10 mouse cellular contexts compared by ENCODE assay signal in genomic region chr4:144895211-144895590, GRCm38 (mm10). TPM values are rescaled to one million over a fixed set of nuclear protein-coding genes. Genes with fewer than 3 reads are reported as not detected.
DNase-seq lines count a peak whose midpoint lies in the region; ATAC-seq and TF ChIP-seq lines count a peak whose summit lies in the region.
"Had no signal": no experiment of that assay in that cellular context is flagged by ENCODE, and none has a peak within 500 bp of the region (broad histone marks: within the 10 kb centered on the region; RNA-seq: fewer than 3 reads in every experiment).

No protein-coding gene starts in this region.

- H3K4me3 ChIP-seq in kidney, adult 2 months (ENCODE audit: insufficient read depth, low read depth, low read length) = peak overlapping the region; percentile 83
- no peak overlapping the region for H3K4me3 ChIP-seq in forebrain, embryonic 12.5 days (replicated peaks)
- H3K4me3 ChIP-seq in midbrain, postnatal 0 days (ENCODE audit: low read depth, low read length) = peak overlapping the region; percentile 48; the same call in 1 of the 2 replicates

- H3K9ac ChIP-seq in forebrain, embryonic 12.5 days = no peak overlapping the region
- H3K9ac ChIP-seq in midbrain, postnatal 0 days (replicated peaks; ENCODE audit: low read length, poor library complexity, severe bottlenecking) = no peak overlapping the region

- 0 out of 2 replicates have a peak overlapping the region, but pooled peaks have one; percentile 81 for H3K4me2 ChIP-seq in forebrain, embryonic 12.5 days
- H3K4me2 ChIP-seq in midbrain, postnatal 0 days (ENCODE audit: low read depth, low read length, poor library complexity, severe bottlenecking) = peak overlapping the region; percentile 93

- no peak for ATAC-seq in forebrain, embryonic 12.5 days (ENCODE audit: low FRiP score)
- ATAC-seq in midbrain, postnatal 0 days (ENCODE audit: low FRiP score) = no peak

- WGBS in kidney, adult 2 months = 4% methylated on average over 2 of the region's 2 CpGs
- WGBS in forebrain, embryonic 12.5 days = 50% methylated on average over 2 of the region's 2 CpGs
- 63% methylated on average over 2 of the region's 2 CpGs for WGBS in midbrain, postnatal 0 days

- TF ChIP-seq POLR2A in kidney, adult 2 months (IDR thresholded peaks at IDR 0.05; ENCODE audit: low read depth, low read length) = no peak

- no peak for TF ChIP-seq CTCF in kidney, adult 2 months (conservative IDR thresholded peaks at IDR 0.05; ENCODE audit: insufficient read depth, insufficient read length, low read depth, low read length)
- no peak for TF ChIP-seq CTCF in midbrain, postnatal 0 days (IDR thresholded peaks at IDR 0.05)

- peak overlapping the region; percentile 99 for H3K27ac ChIP-seq in kidney, adult 2 months (ENCODE audit: insufficient read depth, low read depth, low read length)
- no peak overlapping the region for H3K27ac ChIP-seq in forebrain, embryonic 12.5 days
- no peak overlapping the region for H3K27ac ChIP-seq in midbrain, postnatal 0 days (ENCODE audit: low read depth, low read length)
- H3K27ac ChIP-seq: midbrain, embryonic 12.5 days had no signal

- H3K9me3 ChIP-seq in forebrain, embryonic 12.5 days = no peaks in the 10 kb centered on the region
- no peaks in the 10 kb centered on the region for H3K9me3 ChIP-seq in midbrain, postnatal 0 days (ENCODE audit: low read length)
- H3K9me3 ChIP-seq: midbrain, embryonic 12.5 days had no signal

- peaks cover 49% of the 10 kb centered on the region for H3K4me1 ChIP-seq in kidney, adult 2 months (ENCODE audit: control insufficient read depth, insufficient read depth, low read length)
- H3K4me1 ChIP-seq in forebrain, embryonic 12.5 days = peaks cover 25% of the 10 kb centered on the region
- no peaks in the 10 kb centered on the region for H3K4me1 ChIP-seq in midbrain, postnatal 0 days (ENCODE audit: insufficient read depth, low read length)

- DNase-seq in kidney, adult 2 months = peak; percentile 77
- DNase-seq in kidney, adult 11 months = no peak
- peak; percentile 56 to 60 for DNase-seq in kidney, postnatal 25 days
- peak; percentile 48 for DNase-seq in midbrain, postnatal 0 days (ENCODE audit: low spot score)
- no peak for DNase-seq in T-cell, adult 2 months (ENCODE audit: low spot score)
- no peak for DNase-seq in frontal cortex, postnatal 14 days (ENCODE audit: low spot score in 2 of 2)
- DNase-seq in adrenal gland, postnatal 4 days (ENCODE audit: low spot score in 2 of 2) = no peak

- H3K36me3 ChIP-seq in kidney, adult 2 months (ENCODE audit: control insufficient read depth, insufficient read depth, low read length) = peaks cover 1% of the 10 kb centered on the region; the same call in 1 of the 2 replicates
- H3K36me3 ChIP-seq in forebrain, embryonic 12.5 days (replicated peaks) = no peaks in the 10 kb centered on the region
- no peaks in the 10 kb centered on the region for H3K36me3 ChIP-seq in midbrain, postnatal 0 days (ENCODE audit: insufficient read depth, low read length)
- H3K36me3 ChIP-seq: G1E; midbrain, embryonic 12.5 days had no signal

- no peaks in the 10 kb centered on the region for H3K27me3 ChIP-seq in kidney, adult 2 months (replicated peaks; ENCODE audit: control insufficient read depth, insufficient read depth, low read length)
- peaks cover 43% of the 10 kb centered on the region for H3K27me3 ChIP-seq in forebrain, embryonic 12.5 days
- H3K27me3 ChIP-seq in midbrain, postnatal 0 days (ENCODE audit: insufficient read depth, low read length) = peaks cover 21% of the 10 kb centered on the region

RNA-seq across cellular contexts. Expression of gene Dhrs3, which starts 2.6 kb away (rescaled TPM):
- 322 and 340 TPM in 2 replicates for polyA plus RNA-seq in kidney, adult 2 months (2012; rRNA removed)
- 6.7 and 7.7 TPM in 2 replicates for polyA plus RNA-seq in forebrain, embryonic 12.5 days (2016; fragmentation: Nextera tagmentation; extraction: Ambion mirVana)
- 24.3 and 31.0 TPM in 2 replicates for total RNA-seq in midbrain, postnatal 0 days (2014; rRNA removed)
- 29.8 and 39.2 TPM in 2 replicates for polyA plus RNA-seq in midbrain, postnatal 0 days (2015; fragmentation: Nextera tagmentation; extraction: Ambion mirVana)
- 10 to 100 TPM; 75.8 to 96.2 TPM for total RNA-seq in adrenal gland, postnatal 4 days (2021)

Comparison
In these comparisons a context has a peak if more than half of its experiments do, and no peak if none do; other contexts are left out.
1. DNase-seq: peak in kidney, adult 2 months (single experiment), kidney, postnatal 25 days (2 of 2) and midbrain, postnatal 0 days (single experiment); none in kidney, adult 11 months (single experiment), T-cell, adult 2 months (single experiment), frontal cortex, postnatal 14 days (0 of 2) and adrenal gland, postnatal 4 days (0 of 2).